Mouse (Mus musculus): ENCODE results near the gene Gm266. TPM values are rescaled to one million over a fixed set of nuclear protein-coding genes. Genes with fewer than 3 reads are reported as not detected.
"Not testable (repeated sequence)": the region's sequence is repeated elsewhere in the genome, so short reads cannot be mapped to it uniquely, and the experiment has no call there.

The Gm266 gene
- total RNA-seq (2015) (not detected in 2 replicates), total RNA-seq (2017) (not detected in 2 replicates)

GRCm38 (mm10) chr12:111485652-111486306 lies at the start of gene Gm266:
Gm266 (minus strand) TSS chr12:111485823.
- ATAC-seq (replicated peaks; ENCODE audit: poor library complexity): no peak

- ATAC-seq (replicated peaks; ENCODE audit: poor library complexity): peak; percentile 49
These were observed 49.7 kb upstream of the Gm266 start for GRCm38 (mm10) chr12:111535281-111535680.

GRCm38 (mm10) chr12:111533096-111533794 lies 47.6 kb upstream of the Gm266 start:
- ATAC-seq (replicated peaks; ENCODE audit: poor library complexity): no peak

GRCm38 (mm10) chr12:111529192-111529591 lies 43.6 kb upstream of the Gm266 start:
- no peak for ATAC-seq (replicated peaks; ENCODE audit: poor library complexity)

DNA sequence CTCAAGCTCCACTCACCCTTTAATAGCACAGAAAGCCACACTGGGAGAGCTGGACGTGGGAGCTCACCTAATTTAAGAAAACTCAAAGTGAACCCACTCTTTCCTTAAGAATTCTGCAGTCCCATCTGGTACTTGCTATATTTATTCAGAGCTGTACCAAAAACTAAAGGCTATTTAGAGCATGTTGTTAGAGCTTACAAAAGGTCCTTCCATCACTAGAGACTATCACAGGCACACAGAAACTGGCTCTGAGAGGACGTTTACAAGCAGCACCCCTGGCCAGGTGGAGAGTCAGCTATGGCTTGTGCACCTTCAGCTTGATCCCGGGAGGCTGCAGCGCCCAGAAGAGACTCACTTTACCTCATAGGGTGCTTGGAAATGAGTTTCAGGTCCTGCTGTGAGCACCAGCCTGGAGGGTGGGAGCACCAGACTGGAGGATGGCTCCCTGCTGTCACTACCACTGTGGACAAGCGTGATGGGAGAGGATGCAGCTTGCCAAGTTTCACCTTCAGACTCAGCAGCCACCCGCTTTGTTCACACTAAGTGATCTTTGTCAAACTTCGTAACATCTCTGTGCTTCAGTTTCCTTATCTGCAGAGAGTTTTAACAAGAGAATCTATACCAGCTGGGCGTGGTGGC lies 42.1 kb upstream of the Gm266 start:
- ATAC-seq (replicated peaks; ENCODE audit: poor library complexity): no peak

DNA sequence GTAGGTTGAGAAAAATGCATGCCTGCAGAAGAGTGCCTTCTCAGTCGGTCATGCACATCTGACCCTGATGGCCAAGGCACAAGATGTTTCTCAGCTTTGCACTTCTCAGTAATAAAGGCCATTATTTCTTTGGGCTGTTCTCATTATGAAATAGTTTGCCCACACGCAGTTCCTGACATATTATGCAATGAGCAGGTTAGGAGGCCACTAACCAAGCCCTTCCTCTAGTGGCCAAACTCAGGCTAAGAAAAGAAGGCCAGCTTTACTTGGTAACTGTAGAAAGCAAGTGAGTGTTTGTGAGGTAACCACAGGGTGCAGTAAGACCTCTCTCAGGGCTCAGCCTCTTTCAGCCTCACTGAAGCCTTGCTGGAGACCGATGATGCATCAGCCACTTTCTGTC lies 39.3 kb upstream of the Gm266 start:
- ATAC-seq (replicated peaks; ENCODE audit: poor library complexity): peak; percentile 88

- peak; percentile 62 for ATAC-seq (replicated peaks; ENCODE audit: poor library complexity)
These were observed 38.8 kb upstream of the Gm266 start for GRCm38 (mm10) chr12:111524469-111524868.

DNA sequence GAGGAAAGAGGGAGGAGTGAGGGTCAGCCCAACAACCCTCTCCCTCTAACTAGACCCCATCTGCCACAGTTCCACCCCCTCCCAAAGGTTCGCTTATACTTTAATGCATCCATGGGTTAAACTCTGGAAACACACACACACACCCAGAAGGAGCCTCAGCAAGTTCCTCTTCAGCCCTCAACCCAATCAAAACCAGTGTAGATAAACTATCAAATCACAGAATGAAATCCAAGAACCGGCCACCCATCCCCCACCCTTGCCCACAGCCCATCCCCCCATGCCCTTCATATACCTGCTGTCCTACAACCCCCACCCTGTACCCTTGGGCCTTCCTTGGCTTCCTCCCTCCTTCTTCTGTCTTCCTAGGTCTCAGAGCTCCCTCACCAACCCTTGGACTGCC lies 35.4 kb upstream of the Gm266 start:
- no peak for ATAC-seq (replicated peaks; ENCODE audit: poor library complexity)

DNA sequence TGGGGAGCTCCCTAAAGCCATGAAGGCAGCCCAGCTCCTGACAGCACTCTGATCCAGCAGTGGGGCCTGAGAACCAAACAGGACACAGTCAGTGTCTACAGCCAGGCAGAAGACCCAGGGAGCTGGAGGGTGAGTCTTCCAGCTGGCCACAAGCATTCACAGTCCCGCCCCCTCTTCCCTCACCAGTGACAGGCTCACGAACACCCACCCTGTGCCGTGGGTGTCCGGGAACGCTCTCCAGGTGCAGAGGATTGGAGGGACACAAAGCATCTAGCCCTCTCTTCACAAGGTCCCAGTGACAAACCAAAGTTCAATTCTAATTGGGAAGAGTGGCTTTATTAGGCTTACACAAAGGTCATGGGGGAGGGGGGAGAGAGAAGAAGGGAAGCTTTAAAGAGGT lies 34.2 kb upstream of the Gm266 start:
- no peak for ATAC-seq (replicated peaks; ENCODE audit: poor library complexity)

DNA sequence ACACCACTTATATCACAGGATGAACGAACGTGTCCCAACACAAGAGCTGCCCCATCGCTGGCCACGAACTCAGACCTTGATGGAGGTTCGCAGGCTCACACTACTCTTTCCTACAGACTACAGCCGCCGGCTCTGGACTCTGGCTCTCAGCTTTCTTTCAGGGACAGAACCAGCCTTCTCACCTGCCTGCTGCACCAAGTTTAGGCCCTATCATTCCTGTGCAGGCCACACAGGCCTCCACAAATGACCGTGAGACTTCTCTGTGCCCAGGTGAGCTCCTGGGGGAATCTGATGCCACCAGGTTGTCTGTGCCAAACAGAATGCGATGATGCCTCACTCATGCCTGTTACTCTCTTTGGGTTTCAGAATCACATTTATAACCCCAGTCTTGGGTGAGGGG lies 32.8 kb upstream of the Gm266 start:
- 0 out of 2 replicates have a peak, but pooled peaks have one; percentile 3 for ATAC-seq (replicated peaks; ENCODE audit: poor library complexity)

GRCm38 (mm10) chr12:111517901-111518300 lies 32.3 kb upstream of the Gm266 start:
- peak; percentile 90 for ATAC-seq (replicated peaks; ENCODE audit: poor library complexity)

- peak; percentile 64 for ATAC-seq (replicated peaks; ENCODE audit: poor library complexity)
These were observed 31.2 kb upstream of the Gm266 start for GRCm38 (mm10) chr12:111516826-111517225.

DNA sequence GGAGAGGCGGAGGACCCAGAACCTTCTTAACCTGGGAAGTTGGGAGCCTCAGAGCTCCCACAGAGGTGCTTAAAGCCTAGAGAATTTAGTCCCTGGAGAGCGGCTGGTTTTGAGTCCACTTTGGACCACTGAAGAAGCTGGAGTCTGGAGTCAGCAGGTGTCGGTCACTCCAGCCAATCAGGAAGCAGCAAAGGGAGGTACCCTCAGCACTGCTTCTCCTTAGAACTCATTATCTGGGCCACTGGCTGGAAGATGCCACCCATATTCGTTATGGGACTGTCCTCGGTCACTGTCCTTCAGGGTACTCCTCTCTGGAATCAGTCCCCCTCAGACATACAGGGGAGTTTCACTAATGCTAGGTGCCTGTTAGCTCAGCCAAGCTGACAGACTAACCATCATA lies 30.3 kb upstream of the Gm266 start:
- no peak for ATAC-seq (replicated peaks; ENCODE audit: poor library complexity)

DNA sequence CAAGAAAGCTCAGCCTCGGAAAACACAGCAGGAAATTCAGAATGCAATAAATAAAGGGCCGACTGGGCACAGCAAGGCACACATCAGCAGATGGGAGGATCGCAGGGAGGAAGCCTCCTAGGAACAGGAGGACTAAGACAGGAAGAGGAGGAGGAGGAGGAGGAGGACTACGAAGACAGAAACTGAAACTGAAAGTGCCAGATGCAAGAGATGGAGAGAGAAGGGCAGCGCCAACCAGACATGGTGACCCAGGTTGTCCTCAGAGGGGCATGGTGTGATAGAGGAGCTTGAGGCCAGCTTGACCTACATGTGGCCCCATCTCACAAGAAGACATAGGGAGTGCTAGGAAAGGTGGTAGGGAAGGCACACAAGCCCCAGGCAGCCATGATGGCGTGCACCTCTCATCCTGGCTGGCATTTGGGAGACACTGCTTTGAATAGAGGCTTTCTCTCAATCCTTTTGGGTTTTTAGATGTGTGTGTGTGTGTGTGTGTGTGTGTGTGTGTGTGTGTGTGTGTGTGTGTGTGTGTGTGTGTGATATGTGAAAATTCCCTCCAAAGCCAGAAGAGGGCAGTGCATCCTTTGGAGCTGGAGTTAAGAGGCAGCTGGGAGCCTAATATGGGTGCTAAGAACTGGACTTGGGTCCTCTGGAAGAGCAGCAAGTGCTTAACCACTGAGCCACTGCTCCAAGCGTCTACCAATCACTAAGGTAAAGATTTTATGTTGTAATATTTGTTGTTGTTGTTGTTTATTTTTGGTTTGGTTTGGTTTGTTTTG lies 29.4 kb upstream of the Gm266 start:
- ATAC-seq (replicated peaks; ENCODE audit: poor library complexity): peak; percentile 24

DNA sequence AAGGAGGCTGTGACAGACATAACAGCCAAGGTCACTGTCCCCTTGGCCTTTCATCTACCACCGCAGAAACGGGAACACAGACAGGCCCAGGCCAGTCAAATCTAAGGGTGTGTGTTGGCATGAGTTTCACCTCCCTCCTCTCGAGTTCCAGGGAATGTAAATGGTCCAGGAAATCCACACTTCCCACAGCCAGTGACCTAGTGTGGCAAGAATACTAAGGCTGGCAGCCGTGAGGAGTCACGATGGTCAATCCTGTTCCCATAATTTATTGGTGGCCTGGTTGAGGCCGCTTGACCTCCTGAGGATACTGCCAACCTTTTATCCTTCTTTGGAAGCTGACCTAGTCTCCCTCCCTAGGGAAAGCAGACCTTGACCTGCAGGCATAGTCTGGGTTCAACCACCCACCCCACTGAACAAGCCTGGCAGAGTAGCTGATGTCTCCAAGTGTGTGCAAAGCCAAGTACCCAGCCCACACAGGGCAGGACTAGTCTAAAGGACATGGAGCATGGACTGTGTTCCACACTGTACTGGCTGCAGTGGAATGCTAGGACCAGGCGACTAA lies 28.7 kb upstream of the Gm266 start:
- no peak for ATAC-seq (replicated peaks; ENCODE audit: poor library complexity)

DNA sequence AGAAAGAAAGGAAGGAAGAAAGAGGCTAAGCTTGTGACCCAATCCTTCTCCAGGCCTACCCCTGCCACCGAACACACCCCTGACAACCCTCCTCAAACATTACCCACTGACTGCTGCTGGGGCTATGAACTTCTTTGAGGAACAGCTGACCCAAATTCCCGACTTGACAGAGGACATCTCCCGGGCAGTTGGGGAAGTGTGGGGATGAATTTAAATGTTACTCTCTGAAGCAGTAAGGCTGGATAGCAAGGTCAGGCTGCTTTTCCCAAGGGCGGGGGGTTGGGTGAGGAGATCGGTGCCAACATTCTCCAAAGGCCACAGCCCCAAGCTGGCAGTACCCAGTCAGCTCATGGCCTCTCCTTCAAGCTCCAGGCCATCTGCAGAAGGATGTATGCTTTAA lies 28.1 kb upstream of the Gm266 start:
- no peak for ATAC-seq (replicated peaks; ENCODE audit: poor library complexity)

- no peak for ATAC-seq (replicated peaks; ENCODE audit: poor library complexity)
These were observed 27.0 kb upstream of the Gm266 start for GRCm38 (mm10) chr12:111512572-111513063.

GRCm38 (mm10) chr12:111508438-111508837 lies 22.8 kb upstream of the Gm266 start:
- ATAC-seq (replicated peaks; ENCODE audit: poor library complexity): not testable (repeated sequence)

DNA sequence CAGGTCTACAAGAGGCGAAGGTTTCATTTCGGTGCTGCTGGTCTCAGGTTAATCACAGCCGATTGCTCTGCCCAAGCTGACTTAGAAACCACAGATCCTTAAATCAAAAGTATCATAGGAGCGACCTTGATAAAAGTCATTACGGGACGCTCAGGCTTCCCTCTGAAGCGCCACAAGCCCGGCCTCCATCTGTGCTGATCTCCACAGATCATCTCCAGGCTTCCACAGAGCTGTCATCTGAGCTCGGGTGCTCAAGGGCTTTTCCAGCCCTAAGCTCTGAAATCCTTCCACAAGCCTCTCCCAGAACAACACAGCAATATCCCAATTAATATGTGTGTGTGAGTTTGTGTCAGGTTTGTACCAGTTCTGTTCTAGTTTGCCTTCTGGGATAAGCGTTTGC lies 22.3 kb upstream of the Gm266 start:
- no peak for ATAC-seq (replicated peaks; ENCODE audit: poor library complexity)

DNA sequence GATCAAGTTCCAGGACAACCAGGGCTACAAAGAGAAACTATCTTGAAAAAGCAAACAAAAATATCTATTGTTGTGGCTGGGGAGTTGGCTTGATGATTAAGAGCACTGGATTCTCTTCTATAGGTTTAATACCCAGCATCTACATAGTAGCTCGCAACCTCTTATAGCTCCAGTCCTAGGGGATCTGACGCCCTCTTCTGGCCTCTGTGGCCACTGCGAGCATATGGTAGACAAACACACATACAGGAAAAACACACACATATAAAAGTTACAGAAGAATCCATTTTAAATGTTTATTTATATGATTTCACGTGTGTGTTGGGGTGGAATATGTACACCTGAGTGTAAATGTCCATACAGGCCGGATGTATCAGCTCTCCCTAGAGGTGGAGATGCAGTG lies 21.4 kb upstream of the Gm266 start:
- 0 out of 2 replicates have a peak, but pooled peaks have one; percentile 34 for ATAC-seq (replicated peaks; ENCODE audit: poor library complexity)

DNA sequence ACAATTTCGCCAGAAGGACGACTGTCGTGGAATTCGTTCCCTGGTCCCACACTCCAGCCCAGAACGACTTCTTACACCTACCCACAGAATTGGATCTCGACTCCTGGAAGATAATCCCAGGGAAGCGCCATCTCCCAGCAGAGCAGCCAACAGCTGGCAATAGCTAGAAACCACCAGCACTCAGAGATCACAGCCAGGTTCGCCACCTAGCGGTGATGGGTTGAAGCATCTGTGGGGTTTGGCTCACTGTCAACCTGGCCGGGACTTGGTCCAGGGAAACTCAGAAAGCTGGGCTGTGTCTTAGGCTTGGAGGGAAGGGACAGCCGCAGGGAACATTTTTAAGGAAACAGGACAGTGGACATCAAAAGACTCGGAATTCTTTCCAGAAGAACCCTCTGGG lies 19.3 kb upstream of the Gm266 start:
- ATAC-seq (replicated peaks; ENCODE audit: poor library complexity): peak; percentile 95
